Mouse (Mus musculus): ENCODE data around the gene Gm6370. TPM values are rescaled to one million over a fixed set of nuclear protein-coding genes. Genes with fewer than 3 reads are reported as not detected.
"Not testable (repeated sequence)": the region's sequence is repeated elsewhere in the genome, so short reads cannot be mapped to it uniquely, and the experiment has no call there.

Gene Gm6370
- not detected in 2 replicates for polyA plus RNA-seq (2012)

GRCm38 (mm10) chr5:146491063-146491462 is at the start of gene Gm6370:
TSS of gene Gm6370 (plus strand) at chr5:146491363.
- H3K36me3 ChIP-seq (ENCODE audit: control insufficient read depth); H3K9me3 ChIP-seq (ENCODE audit: control insufficient read depth, low read length); H3K4me1 ChIP-seq (ENCODE audit: control insufficient read depth); H3K27me3 ChIP-seq (ENCODE audit: control insufficient read depth); H3K4me3 ChIP-seq (replicated peaks): not testable (repeated sequence)

- H3K4me1 ChIP-seq (ENCODE audit: control insufficient read depth), result no peaks in the 10 kb centered on the region
- peaks cover 26% of the 10 kb centered on the region for H3K9me3 ChIP-seq (ENCODE audit: control insufficient read depth, low read length)
- H3K36me3 ChIP-seq (ENCODE audit: control insufficient read depth), result no peaks in the 10 kb centered on the region
- H3K4me3 ChIP-seq (replicated peaks), result no peak overlapping the region
- H3K27me3 ChIP-seq (ENCODE audit: control insufficient read depth), result no peaks in the 10 kb centered on the region
- no peak for TF ChIP-seq GATA1 (IDR thresholded peaks at IDR 0.05; ENCODE audit: low read length)
- no peak for TF ChIP-seq TAL1 (IDR thresholded peaks at IDR 0.05; ENCODE audit: low read length)
Observed at GRCm38 (mm10) chr5:146442767-146443166, 48.4 kb upstream of the Gm6370 start.

GRCm38 (mm10) chr5:146446633-146447032 is 44.5 kb upstream of the Gm6370 start:
- no peaks in the 10 kb centered on the region for H3K27me3 ChIP-seq (ENCODE audit: control insufficient read depth)
- H3K9me3 ChIP-seq (ENCODE audit: control insufficient read depth, low read length), result peaks cover 8% of the 10 kb centered on the region; the same call in 1 of the 2 replicates
- H3K4me1 ChIP-seq (ENCODE audit: control insufficient read depth), result no peaks in the 10 kb centered on the region
- no peak overlapping the region for H3K4me3 ChIP-seq (replicated peaks)
- no peaks in the 10 kb centered on the region for H3K36me3 ChIP-seq (ENCODE audit: control insufficient read depth)
- no peak for TF ChIP-seq TAL1 (IDR thresholded peaks at IDR 0.05; ENCODE audit: low read length)
- TF ChIP-seq GATA1 (IDR thresholded peaks at IDR 0.05; ENCODE audit: low read length), result no peak

- no peaks in the 10 kb centered on the region for H3K36me3 ChIP-seq (ENCODE audit: control insufficient read depth)
- no peaks in the 10 kb centered on the region for H3K4me1 ChIP-seq (ENCODE audit: control insufficient read depth)
- TF ChIP-seq GATA1 (IDR thresholded peaks at IDR 0.05; ENCODE audit: low read length) (no peak), TAL1 (IDR thresholded peaks at IDR 0.05; ENCODE audit: low read length) (no peak)
- no peaks in the 10 kb centered on the region for H3K27me3 ChIP-seq (ENCODE audit: control insufficient read depth)
- no peaks in the 10 kb centered on the region; the same call in 1 of the 2 replicates for H3K9me3 ChIP-seq (ENCODE audit: control insufficient read depth, low read length)
- H3K4me3 ChIP-seq (replicated peaks), result no peak overlapping the region
Observed at GRCm38 (mm10) chr5:146451592-146452254, 39.4 kb upstream of the Gm6370 start.

- TF ChIP-seq TAL1 (IDR thresholded peaks at IDR 0.05; ENCODE audit: low read length) (no peak), GATA1 (IDR thresholded peaks at IDR 0.05; ENCODE audit: low read length) (no peak)
- no peaks in the 10 kb centered on the region for H3K4me1 ChIP-seq (ENCODE audit: control insufficient read depth)
- no peaks in the 10 kb centered on the region for H3K27me3 ChIP-seq (ENCODE audit: control insufficient read depth)
- H3K4me3 ChIP-seq (replicated peaks), result no peak overlapping the region
- no peaks in the 10 kb centered on the region for H3K36me3 ChIP-seq (ENCODE audit: control insufficient read depth)
- no peaks in the 10 kb centered on the region for H3K9me3 ChIP-seq (ENCODE audit: control insufficient read depth, low read length)
Observed at GRCm38 (mm10) chr5:146453556-146453955, 37.6 kb upstream of the Gm6370 start.

GRCm38 (mm10) chr5:146461612-146462011 is 29.6 kb upstream of the Gm6370 start:
- Histone ChIP-seq H3K4me1 (ENCODE audit: control insufficient read depth) (no peaks in the 10 kb centered on the region), H3K36me3 (ENCODE audit: control insufficient read depth) (no peaks in the 10 kb centered on the region), H3K27me3 (ENCODE audit: control insufficient read depth) (no peaks in the 10 kb centered on the region), H3K9me3 (ENCODE audit: control insufficient read depth, low read length) (no peaks in the 10 kb centered on the region), H3K4me3 (replicated peaks) (no peak overlapping the region)
- TF ChIP-seq TAL1 (IDR thresholded peaks at IDR 0.05; ENCODE audit: low read length), result no peak
- TF ChIP-seq GATA1 (IDR thresholded peaks at IDR 0.05; ENCODE audit: low read length), result no peak

- Histone ChIP-seq H3K4me3 (replicated peaks) (no peak overlapping the region), H3K36me3 (ENCODE audit: control insufficient read depth) (no peaks in the 10 kb centered on the region), H3K9me3 (ENCODE audit: control insufficient read depth, low read length) (no peaks in the 10 kb centered on the region), H3K4me1 (ENCODE audit: control insufficient read depth) (no peaks in the 10 kb centered on the region), H3K27me3 (ENCODE audit: control insufficient read depth) (no peaks in the 10 kb centered on the region)
- no peak for TF ChIP-seq TAL1 (IDR thresholded peaks at IDR 0.05; ENCODE audit: low read length)
- TF ChIP-seq GATA1 (IDR thresholded peaks at IDR 0.05; ENCODE audit: low read length), result no peak
Observed at GRCm38 (mm10) chr5:146466663-146467062, 24.5 kb upstream of the Gm6370 start.

GRCm38 (mm10) chr5:146468311-146468710 is 22.9 kb upstream of the Gm6370 start:
- TF ChIP-seq TAL1 (IDR thresholded peaks at IDR 0.05; ENCODE audit: low read length) (no peak), GATA1 (IDR thresholded peaks at IDR 0.05; ENCODE audit: low read length) (no peak)
- no peaks in the 10 kb centered on the region for H3K4me1 ChIP-seq (ENCODE audit: control insufficient read depth)
- H3K27me3 ChIP-seq (ENCODE audit: control insufficient read depth), result no peaks in the 10 kb centered on the region
- H3K9me3 ChIP-seq (ENCODE audit: control insufficient read depth, low read length), result no peaks in the 10 kb centered on the region
- H3K36me3 ChIP-seq (ENCODE audit: control insufficient read depth), result no peaks in the 10 kb centered on the region
- no peak overlapping the region for H3K4me3 ChIP-seq (replicated peaks)

- no peak overlapping the region for H3K4me3 ChIP-seq (replicated peaks)
- no peaks in the 10 kb centered on the region for H3K27me3 ChIP-seq (ENCODE audit: control insufficient read depth)
- no peaks in the 10 kb centered on the region for H3K4me1 ChIP-seq (ENCODE audit: control insufficient read depth)
- no peaks in the 10 kb centered on the region for H3K36me3 ChIP-seq (ENCODE audit: control insufficient read depth)
- no peaks in the 10 kb centered on the region for H3K9me3 ChIP-seq (ENCODE audit: control insufficient read depth, low read length)
- TF ChIP-seq GATA1 (IDR thresholded peaks at IDR 0.05; ENCODE audit: low read length) (no peak), TAL1 (IDR thresholded peaks at IDR 0.05; ENCODE audit: low read length) (no peak)
Observed at GRCm38 (mm10) chr5:146470821-146471220, 20.3 kb upstream of the Gm6370 start.

GRCm38 (mm10) chr5:146471311-146471710 is 19.9 kb upstream of the Gm6370 start:
- H3K9me3 ChIP-seq (ENCODE audit: control insufficient read depth, low read length), result no peaks in the 10 kb centered on the region
- H3K4me3 ChIP-seq (replicated peaks), result no peak overlapping the region
- no peaks in the 10 kb centered on the region for H3K27me3 ChIP-seq (ENCODE audit: control insufficient read depth)
- H3K36me3 ChIP-seq (ENCODE audit: control insufficient read depth), result no peaks in the 10 kb centered on the region
- TF ChIP-seq TAL1 (IDR thresholded peaks at IDR 0.05; ENCODE audit: low read length) (no peak), GATA1 (IDR thresholded peaks at IDR 0.05; ENCODE audit: low read length) (no peak)
- H3K4me1 ChIP-seq (ENCODE audit: control insufficient read depth), result no peaks in the 10 kb centered on the region

Data from erythroblast, embryonic 14.5 days (primary cell).